Mouse (Mus musculus): Measurements from ENCODE around the gene Rpl29.

The Rpl29 gene

DNA sequence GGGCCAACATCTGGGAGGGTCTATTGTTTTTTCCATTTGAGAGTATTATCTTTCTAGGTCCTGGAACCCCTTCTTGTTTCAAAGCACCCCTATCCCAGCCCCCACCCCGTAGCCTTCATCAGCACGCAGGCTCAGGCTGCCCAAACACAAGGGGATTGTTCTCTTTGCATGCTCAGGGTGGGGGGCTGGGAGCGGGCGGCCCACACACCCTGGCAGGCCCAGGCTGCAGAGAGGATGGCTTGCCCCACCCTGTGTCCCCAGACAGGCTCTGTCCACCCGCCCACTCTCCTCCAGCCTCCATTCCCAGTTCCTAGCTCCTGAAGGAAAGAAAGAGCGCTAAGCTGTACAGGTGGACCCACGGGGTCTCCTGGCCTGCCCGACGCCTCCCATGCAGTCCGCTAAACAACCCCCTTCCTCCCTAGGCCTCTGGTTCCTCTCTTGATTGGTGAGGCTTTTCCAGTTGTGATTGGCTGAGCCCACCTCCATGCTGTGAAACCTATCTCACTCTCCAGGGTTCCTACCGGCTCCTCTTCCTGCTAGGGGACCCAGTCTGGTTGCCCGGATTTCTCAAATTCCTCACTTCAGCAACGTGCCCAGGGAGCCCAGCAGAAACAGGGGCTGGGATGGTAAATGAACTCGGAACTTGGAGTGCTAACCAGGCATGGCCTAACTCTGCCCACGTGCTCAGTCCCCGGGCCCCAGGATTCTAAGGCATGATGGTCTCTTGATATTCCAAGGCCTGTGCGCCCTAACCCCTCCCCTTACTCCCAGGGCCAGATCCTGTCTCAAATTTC is 25.8 kb downstream of the Rpl29 start:
- no peak for DNase-seq (ENCODE audit: low spot score in 2 of 2)

DNA sequence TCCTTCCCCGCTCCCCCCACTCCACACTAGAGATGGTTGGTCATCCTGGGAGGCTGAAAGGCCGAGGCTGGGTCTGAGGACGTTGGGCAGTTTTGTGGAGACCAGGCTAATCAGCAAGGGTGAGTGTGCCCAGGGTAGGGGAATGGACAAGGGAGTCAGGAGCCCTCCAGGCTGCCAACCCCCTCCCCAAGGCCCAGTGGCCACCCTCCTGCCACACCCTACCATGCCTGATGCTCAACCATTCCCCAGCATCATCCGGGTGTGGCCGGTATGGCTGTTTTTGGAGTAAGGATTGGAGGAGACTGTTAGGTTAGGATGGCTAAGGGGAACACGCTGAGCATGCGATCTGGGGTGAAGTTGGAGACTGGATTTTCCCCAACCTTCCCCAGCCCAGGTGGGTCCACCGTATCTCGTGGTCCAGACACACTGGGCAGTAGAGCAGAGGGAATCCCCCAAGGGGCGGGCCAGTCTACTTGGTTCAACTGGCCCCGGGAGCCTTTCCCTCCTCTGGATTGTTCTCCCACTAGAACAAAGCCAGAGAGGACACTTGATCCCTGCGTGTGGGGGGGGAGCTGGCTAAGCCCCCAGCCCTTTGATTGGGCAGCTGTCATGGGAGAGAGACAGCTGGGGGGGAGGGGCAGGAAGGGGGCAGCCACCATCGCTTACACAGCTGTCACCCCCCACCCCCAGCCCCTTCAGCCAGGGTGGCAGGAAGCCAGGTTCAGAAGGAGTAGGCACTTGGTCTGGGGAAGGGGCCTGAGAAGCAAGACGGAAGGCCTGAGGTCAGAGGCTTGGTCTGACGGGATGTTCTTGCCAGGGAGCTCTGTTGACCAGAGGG is 27.3 kb downstream of the Rpl29 start:
- DNase-seq (ENCODE audit: low spot score in 2 of 2) = no peak

DNA sequence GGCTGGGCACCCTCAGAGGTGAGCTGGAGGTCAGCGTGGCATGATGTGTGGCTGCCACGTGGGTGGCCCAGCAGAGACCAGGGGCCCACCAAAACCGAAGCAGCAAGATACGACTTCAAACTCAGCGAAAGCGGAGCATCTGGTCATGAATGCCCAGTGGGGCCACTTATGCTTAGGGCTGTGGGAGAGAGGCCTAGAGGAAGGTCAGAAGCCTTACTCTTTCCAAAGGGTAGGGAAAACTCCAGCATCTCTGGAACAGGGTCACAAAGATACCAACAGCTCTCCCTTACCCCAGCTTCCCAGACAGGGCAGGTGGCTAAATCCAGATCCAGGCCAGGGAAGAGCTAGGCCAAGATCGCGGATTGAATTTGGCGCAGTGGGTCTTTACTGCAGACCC is 27.9 kb downstream of the Rpl29 start:
- DNase-seq (ENCODE audit: low spot score in 2 of 2) = no peak

DNA sequence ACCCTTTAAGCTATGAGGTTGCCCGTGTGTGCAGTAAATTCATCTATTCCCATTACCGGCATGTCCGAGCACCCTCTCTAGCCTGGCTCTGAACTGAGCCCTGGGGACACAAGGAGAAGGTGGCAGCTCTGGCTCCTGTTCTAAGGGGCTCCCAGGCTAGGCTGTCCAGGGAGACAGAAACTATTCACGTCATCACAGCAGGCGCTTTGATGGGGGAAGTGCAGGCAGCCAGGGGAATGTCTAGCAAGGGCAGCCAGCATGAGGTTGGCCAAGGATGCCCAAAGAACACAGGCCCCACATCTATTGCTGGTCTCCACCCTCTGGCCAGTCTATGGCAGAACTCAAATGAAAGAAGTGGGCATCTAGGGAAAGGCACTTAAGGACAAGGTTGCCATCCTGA is 28.7 kb downstream of the Rpl29 start:
- no peak for DNase-seq (ENCODE audit: low spot score in 2 of 2)

DNA sequence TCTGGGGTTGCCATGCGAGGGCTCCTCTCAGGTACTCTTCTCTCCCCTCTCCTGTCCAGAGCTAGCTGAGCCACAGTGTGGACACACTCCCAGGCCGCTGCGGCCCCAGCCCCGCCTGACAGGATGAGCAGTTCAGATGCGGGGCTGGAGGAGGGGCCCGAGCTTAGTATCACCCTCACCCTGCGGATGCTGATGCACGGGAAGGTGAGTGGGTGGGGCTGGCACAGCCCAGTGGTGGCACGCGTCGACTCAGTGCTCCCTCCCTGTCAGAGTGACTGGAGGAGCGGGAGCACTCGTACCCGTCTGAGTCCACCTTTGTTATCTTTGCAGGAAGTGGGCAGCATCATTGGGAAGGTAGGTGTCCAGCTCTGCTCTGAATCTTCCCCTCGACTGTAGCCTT is 30.7 kb downstream of the Rpl29 start:
- no peak for DNase-seq (ENCODE audit: low spot score in 2 of 2)

DNA sequence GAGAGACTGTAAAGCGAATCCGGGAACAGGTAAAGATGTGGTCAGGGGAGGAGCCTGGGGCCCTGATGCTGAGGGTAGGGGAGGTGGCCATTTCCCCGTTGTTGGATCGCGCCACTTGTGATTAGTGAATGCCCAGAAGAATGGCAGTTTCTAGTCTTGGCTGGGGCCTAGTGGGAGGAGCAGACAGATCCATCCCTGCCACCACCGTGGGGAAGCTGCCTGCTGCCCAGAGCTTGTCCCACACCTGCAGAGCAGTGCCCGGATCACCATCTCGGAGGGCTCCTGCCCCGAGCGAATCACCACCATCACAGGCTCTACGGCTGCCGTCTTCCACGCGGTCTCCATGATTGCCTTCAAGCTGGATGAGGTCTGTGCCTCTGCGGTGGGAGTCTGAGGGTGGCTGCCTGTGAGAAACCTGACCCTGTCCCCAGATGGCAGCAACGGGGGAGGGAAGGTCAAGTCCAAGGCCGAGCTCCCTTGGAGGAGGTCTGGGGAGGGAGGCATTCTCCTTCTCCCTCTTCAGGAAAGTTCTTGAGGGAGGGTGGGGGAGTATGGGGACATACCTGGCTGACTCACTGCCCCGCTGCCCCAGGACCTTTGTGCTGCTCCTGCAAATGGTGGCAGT is 31.3 kb downstream of the Rpl29 start:
- no peak for DNase-seq (ENCODE audit: low spot score in 2 of 2)

DNA sequence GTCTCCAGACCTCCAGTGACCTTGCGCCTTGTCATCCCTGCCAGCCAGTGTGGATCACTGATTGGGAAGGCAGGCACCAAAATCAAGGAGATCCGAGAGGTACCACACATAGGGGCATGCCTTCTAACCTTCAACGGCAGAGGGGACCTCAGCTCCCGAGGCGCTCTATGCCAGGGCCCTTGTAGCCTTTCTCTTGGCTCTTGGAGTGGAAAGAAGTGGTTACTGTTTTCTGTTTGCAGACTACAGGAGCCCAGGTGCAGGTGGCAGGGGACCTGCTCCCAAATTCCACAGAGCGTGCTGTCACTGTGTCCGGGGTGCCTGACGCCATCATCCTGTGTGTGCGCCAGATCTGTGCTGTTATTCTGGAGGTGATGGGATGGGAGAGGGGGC is 31.8 kb downstream of the Rpl29 start:
- DNase-seq (ENCODE audit: low spot score in 2 of 2) = no peak

DNA sequence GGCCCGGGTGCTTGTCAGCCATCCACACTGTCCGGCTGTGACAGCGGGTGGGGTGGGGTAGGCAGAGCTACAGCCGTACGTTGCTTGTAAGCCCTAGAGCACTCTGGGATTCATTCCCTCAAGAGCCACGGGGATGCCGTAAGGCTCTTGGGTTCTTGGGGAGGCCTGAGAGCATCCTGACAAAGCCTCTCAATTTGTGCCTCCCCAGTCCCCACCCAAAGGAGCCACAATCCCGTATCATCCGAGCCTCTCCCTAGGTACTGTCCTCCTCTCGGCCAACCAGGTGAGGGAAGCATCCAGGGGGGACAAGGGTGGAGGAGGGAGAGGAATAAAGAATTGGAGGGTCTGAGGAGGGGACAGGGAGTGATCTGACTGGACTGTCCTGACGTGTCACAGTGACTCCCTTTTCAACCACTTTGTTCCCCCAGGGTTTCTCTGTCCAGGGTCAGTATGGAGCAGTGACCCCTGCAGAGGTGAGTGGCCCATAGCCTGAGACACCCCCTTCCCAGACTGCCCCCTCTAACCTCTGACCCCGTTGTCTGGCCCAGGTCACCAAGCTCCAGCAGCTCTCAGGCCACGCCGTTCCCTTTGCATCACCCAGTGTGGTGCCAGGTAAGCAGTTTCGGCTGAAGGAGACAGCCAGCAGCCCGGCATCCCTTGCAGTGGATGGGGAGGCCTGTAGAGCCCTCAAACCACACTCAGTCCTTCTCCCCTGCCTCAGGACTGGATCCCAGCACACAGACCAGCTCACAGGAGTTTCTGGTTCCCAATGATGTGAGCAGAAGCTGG is 32.6 kb downstream of the Rpl29 start:
- DNase-seq (ENCODE audit: low spot score in 2 of 2) = no peak

DNA sequence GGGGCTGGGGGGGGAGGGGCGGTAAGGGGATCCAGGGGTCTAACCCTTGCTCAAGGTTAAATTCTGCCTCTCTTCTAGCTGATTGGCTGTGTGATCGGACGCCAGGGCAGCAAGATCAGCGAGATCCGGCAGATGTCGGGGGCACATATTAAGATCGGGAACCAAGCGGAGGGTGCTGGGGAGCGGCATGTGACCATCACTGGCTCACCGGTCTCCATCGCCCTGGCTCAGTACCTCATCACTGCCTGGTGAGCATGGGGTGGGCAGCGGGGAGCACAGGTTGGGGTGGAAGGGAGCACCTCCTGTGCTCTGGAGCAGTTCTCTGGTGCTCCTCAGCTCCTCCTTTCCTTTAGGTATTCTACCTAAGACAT is 33.2 kb downstream of the Rpl29 start:
- no peak for DNase-seq (ENCODE audit: low spot score in 2 of 2)

DNA sequence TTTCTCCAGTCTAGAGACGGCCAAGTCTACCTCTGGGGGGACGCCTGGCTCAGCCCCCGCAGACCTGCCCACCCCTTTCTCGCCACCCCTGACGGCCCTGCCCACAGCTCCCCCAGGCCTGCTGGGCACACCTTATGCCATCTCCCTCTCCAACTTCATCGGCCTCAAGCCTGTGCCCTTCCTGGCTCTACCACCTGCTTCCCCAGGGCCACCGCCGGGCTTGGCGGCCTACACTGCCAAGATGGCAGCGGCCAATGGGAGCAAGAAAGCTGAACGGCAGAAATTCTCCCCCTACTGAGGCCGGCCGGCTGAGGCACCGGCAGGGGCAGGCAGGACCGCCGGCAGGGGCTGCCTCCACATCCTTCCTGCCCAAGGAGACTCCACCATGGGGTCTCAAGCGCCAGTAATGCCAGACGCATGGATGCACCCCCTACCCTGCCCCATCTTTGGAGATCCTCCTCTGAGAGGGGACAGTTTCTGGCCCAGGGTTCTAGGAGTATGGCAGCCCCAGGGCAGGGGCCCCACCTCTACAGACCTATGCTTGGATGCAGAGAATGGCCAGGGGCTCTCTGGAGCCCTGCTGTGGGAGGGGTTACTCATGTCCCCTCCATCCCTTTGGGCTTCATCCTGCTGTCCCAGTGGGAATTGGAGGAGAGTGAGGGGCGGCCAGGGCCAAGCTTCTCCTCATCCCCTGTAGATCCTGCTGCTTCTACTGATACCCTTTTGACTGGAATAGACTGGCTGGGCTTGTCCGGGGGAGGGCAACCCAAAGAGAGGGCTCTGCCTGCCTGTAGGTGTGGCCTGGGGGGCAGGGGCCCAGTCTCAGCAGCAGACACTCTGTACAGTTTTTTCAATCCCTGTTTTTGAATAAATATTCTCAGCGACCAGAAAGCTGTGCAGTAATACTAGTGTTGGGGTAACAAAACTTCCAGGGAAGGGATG is 34.1 kb downstream of the Rpl29 start:
- DNase-seq (ENCODE audit: low spot score in 2 of 2) = no peak

DNA sequence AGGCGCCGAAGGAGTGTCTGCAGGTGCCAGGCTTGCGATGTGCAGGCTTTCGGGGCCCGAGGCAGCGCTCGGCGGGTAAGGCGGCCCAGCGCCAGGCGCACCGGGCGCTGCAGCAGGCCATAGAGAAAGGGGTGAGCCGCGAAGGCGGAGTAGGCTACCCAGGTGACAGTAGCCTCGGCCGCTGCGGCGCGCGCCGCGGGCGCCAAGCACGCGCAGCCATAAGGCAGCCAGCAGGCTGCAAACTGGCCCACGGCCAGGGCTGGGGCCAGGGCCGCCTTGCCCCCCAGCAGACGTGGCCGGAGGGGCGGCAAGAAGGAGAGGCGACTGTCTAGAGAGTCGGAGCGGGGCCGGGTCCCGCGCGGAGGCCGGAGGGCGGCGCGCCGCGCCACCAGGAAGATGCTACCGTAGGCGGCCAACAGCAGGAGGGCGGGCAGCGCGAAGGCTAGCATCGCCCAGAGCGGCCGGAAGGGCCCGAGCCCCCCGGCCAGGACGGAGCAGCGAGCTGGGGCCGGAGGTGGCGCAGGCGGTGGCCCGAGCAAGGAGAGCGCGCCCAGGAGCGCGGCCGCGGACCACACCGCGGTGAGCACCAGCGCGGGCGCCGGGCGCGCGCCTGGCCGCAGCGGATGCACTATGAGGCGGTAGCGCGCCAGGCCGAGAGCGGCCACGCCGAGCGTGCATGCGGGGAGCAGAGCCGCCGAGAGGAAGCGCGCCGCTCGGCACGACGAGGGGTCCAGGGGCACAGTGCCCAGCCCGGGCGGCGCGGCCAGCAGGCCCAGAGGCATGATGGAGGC is 35.7 kb downstream of the Rpl29 start:
- peak in 1 of 2 experiments; percentile 60 for DNase-seq (ENCODE audit: low spot score in 2 of 2)

DNA sequence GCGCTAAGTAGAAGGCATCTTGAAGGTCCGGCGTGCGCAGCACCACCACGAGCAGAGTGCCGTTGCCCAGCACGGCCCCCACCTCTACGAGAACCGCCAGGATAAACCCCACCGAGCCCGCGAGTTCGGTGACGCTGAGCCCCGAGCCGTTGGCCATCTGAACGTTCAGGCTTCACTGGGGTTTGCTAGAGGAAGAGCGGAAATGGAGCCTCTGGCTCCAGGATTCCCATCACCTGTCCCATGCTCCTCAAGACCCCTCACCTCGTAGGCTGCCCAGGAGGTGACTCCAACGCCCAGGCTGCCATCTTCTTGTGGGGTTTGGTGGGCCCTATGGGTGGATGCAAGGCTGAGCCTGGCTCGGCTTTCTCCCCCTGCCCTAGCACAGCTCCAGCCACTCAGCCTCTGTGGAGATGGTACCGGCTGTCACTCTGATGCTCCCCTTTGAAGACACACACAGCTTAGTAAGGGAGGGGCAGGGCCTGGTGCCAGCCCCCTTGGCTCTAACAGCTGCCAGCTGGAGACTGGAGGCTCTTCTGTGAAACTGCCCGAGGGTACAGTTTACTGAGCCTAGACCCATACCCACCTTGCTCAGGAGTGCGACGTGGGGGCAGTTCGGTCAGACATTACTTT is 36.4 kb downstream of the Rpl29 start, which contains the start of gene Gpr62:
Gpr62 (minus strand) TSS at position 368 of the 630 bp plus-strand sequence.
- DNase-seq (ENCODE audit: low spot score in 2 of 2) = no peak

DNA sequence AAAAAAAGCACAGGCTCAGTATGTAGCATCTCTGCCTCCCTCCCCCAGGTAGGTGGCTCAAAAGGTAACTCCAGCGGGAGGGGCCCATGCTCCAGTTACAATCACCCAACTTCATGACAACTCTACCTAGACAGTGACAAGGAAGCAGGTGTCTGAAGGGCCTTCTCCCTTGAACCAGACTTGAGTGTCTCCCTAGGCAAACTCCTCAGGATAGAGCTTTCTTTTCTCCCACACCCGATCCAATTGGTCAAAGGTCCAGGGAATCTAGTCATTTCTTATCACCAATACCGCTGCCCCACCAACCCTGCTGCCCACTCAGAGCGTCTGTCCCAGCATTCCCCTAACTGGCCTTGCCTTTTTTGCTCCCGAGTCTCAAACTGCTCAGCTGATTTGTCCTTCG is 37.5 kb downstream of the Rpl29 start:
- no peak for DNase-seq (ENCODE audit: low spot score in 2 of 2)

DNA sequence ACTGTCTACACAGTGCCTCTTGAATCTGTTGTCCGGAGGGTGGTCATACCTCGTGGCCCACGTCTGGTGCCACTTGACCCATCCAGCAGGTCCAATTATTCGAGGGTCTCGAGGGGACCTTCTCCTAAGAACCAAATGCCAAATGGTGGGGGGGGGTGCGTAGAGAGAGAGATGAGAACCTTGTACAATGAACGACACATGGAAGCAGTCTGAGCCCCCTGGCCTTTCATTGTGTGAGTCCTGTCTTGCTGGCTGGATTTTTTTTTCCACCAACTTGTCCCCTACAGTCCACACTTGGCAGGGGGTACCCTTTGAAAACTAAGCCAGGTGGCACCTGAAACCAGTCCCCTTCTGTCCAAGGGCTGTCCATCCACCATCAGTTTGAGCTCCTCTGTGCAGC is 38.5 kb downstream of the Rpl29 start:
- DNase-seq (ENCODE audit: low spot score in 2 of 2) = no peak

DNA sequence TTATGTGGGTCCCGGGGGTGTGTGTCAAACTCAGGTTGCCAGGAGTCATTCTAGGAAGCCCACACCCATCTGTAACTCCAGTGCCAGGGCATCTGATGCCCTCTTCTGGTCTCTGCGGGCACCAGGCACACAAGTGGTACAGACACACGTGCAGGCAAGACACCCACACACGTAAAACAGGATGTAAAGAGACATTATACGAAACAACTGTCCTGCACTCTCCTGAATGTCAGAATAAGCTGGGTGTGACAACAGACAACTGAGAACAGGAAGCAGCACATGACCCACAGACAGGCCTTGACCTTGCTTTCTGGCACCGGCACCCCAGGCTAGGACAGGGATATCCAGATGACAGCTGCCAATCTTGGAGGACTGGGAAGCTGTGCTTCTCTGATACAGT is 40.1 kb downstream of the Rpl29 start:
- DNase-seq (ENCODE audit: low spot score in 2 of 2) = no peak

DNA sequence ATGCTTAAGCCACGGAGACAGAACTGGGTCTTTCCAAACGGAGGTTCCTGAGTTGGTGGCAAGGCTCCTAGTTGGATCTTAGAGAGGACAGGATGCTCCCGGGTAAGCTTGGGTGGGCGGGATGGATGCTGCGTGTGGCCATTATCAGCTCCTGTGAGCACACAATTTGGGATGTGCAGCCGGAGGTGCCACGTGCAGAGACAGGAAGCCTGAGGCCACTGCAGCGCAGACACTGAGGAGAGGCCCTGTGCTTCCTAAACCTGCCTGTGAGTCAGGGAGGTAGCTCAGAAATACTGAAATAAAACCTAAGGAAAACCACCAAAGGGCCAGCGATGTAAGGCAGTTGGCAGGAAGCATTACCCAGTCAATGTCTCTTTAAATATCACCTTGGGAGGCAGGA is 40.5 kb downstream of the Rpl29 start:
- DNase-seq (ENCODE audit: low spot score in 2 of 2) = no peak

DNA sequence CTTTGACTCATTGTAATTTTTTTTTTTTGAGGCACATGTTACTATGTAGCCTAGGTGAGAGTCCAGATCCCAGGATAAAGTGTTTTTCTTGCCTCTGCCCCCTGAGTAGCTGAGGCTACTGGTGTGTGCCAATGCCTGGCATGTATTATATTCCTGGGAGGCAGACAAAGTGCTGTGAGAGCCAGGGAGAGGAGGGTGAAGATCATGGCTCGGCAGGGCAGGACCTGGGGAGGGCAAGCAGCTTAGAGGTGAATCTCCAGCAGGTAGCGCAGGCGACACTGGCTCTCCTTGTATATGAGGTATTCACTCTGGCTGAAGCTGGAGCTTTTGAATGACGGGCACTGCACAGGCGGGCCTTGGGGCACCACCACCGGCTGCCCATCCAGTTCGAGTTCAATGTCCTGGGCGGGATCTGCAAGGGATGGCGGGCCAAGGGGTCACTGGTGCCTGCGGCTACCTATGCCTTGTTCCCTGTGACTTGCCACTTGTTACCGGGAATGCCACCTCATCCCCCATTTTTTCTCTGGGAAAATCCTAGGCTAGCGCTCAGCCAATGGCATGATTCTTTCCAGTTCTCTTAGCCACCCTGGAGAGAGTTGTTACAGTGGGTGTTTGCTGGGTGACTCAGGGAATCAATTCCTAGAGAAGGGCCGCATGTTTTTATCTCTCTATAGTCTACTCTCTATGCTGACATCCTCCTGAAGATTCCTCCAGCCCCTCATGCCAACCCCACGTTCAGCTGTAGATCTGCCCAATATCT is 41.9 kb downstream of the Rpl29 start:
- no peak for DNase-seq (ENCODE audit: low spot score in 2 of 2)

DNA sequence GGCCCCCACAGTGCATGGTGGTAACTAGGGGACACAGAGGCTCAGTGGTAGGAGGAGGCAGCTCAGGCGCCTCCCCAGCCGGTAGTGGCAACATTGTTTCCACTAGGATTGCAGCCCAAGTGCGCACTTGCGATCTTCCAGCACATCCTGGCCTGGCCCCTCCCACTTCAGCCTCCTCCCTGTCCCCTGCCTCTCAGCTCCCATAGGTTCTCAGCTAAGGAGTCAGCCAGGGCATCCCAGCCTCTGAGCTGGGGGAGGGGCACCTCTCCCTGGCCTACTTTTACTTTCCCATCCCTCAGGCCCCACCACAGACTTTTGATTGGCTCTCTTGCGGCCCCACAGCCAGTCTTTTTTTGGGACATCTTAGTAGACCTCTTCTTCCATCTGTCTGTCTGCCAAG is 42.6 kb downstream of the Rpl29 start:
- peak in 1 of 2 experiments; percentile 67 for DNase-seq (ENCODE audit: low spot score in 2 of 2)

DNA sequence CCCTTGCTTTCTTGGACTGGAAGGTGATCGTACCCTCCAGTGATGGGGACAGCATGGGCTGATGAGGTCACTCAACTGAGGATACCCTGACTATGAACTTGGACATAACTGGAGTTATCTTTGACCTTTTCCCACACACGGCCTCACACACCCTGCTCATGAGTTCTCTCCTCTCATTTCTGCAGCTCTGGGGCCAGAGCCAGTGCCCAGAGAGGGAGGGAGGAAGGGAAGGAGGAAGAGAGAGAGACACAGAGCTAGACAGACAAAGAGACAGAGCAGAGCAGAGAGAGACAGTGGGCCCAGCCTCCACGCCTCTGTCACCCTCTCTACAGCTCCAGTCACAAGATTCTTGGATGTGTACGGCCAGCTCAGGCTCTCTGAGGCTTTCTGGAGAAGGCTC is 43.1 kb downstream of the Rpl29 start:
- DNase-seq (ENCODE audit: low spot score in 2 of 2) = no peak
